Mouse (Mus musculus) CD4-positive, CD25-positive, alpha-beta regulatory T cell (primary cell): ENCODE results near the gene Litaf. TPM values are rescaled to one million over a fixed set of nuclear protein-coding genes. Genes with fewer than 3 reads are reported as not detected.

Experiments used
- polyA plus RNA-seq: library from polyadenylated mRNA; unstranded; fragments of 100-300 nt; shearing (Covaris generic); gene quantifications from one replicate; pipeline ENCODE4 v1.2.1, GENCODE M21; 2017

The Litaf gene
- 18.8 TPM for polyA plus RNA-seq

GRCm38 (mm10) chr16:11066029-11066832 is at the start of gene Litaf:
Gene Litaf, minus strand, starts transcription at chr16:11066157.

GRCm38 (mm10) chr16:11060645-11061044 is 5.3 kb downstream of the Litaf start, which contains the start of gene Snn:
Gene Snn, plus strand, starts transcription at chr16:11060945.

Other genes with a start within 250 kb of the Litaf start
- gene Rmi2, start 231.1 kb downstream of the Litaf start, polyA plus RNA-seq: 4.1 TPM
- 2.1 TPM for gene Snn, start 5.2 kb downstream of the Litaf start, polyA plus RNA-seq
- 45.9 TPM for gene Txndc11, start 68.5 kb upstream of the Litaf start, polyA plus RNA-seq
- 314 TPM for gene Zc3h7a, start 110.2 kb upstream of the Litaf start, polyA plus RNA-seq
- gene Rsl1d1, start 137.2 kb upstream of the Litaf start, polyA plus RNA-seq: 162 TPM
- gene Gspt1, start 188.2 kb upstream of the Litaf start, polyA plus RNA-seq: 97.2 TPM
- gene Tnfrsf17, start 247.7 kb upstream of the Litaf start, polyA plus RNA-seq: not detected